Mouse (Mus musculus) bone marrow macrophage, adult 2 months (primary cell): ENCODE measurements at regions not wholly inside any gene's neighbourhood (a gene's known extent, or its start where the extent isn't known, plus 50 kb on each side); places are given as distances from the start of the nearest gene placed in this dataset.

ENCODE experiments used
- CTCF ChIP-seq: IDR thresholded peaks from 2 replicates; pipeline ENCODE4 v1.5.1; 2012; ENCODE audit warnings: low read depth, mild to moderate bottlenecking, low read length, moderate library complexity
- POLR2A ChIP-seq: IDR thresholded peaks from 2 replicates; pipeline ENCODE4 v1.6.1; 2012; ENCODE audit warnings: mild to moderate bottlenecking, low read depth, low read length, borderline replicate concordance

DNA sequence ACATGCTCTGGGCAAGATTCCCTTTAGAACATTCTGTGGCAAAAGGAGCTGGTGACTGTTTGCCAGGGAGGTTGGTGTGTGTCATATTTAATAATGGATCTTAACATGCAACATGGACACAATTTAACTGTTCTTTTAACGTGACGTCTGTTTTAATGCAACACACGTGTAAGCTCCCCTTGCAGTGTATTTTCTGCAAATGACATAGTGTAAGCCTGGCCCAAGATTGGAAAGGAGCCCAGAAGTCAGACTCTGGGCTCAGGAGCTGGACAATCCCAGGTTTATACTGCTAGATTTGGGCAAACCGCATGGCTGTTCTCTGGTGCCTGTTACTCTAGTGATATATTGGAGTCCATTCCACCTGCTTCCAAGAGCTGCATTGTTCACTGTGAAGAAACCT lies 106.1 kb upstream of the Frmd6 start:
- TF ChIP-seq POLR2A, result no peak
- TF ChIP-seq CTCF, result no peak
